Mouse (Mus musculus): ENCODE data around the gene Wwox. TPM values are rescaled to one million over a fixed set of nuclear protein-coding genes. Genes with fewer than 3 reads are reported as not detected.

Wwox gene
- polyA plus RNA-seq, 1 experiment from 2014 or later = 10.5 TPM

GRCm38 (mm10) chr8:115026201-115026600 lies 586.7 kb downstream of the Wwox start:
- H3K4me2 ChIP-seq (replicated peaks) = no peak overlapping the region
- no peak overlapping the region for H3K27ac ChIP-seq
- no peak overlapping the region for H3K9ac ChIP-seq
- no peaks in the 10 kb centered on the region for H3K36me3 ChIP-seq
- H3K4me1 ChIP-seq = no peaks in the 10 kb centered on the region
- no peak overlapping the region for H3K4me3 ChIP-seq
- H3K9me3 ChIP-seq = no peaks in the 10 kb centered on the region
- ATAC-seq (ENCODE audit: insufficient number of reproducible peaks, insufficient read depth, low FRiP score, low TSS enrichment) = no peak
- H3K27me3 ChIP-seq = no peaks in the 10 kb centered on the region
- 29% methylated on average over 7 of the region's 7 CpGs for WGBS

GRCm38 (mm10) chr8:115033194-115033593 lies 593.7 kb downstream of the Wwox start:
- Histone ChIP-seq H3K9ac (no peak overlapping the region), H3K4me2 (replicated peaks) (no peak overlapping the region), H3K27ac (no peak overlapping the region), H3K9me3 (no peaks in the 10 kb centered on the region), H3K4me3 (no peak overlapping the region), H3K4me1 (no peaks in the 10 kb centered on the region), H3K36me3 (no peaks in the 10 kb centered on the region), H3K27me3 (no peaks in the 10 kb centered on the region)
- 74% methylated on average over 1 of the region's 1 CpGs for WGBS
- no peak for ATAC-seq (ENCODE audit: insufficient number of reproducible peaks, insufficient read depth, low FRiP score, low TSS enrichment)

- no peaks in the 10 kb centered on the region for H3K36me3 ChIP-seq
- H3K27me3 ChIP-seq = no peaks in the 10 kb centered on the region
Observed at GRCm38 (mm10) chr8:115036016-115036415, 596.6 kb downstream of the Wwox start.

GRCm38 (mm10) chr8:115038426-115038825 lies 599.0 kb downstream of the Wwox start:
- no peaks in the 10 kb centered on the region for H3K9me3 ChIP-seq
- 22% methylated on average over 4 of the region's 4 CpGs for WGBS
- no peak for ATAC-seq (ENCODE audit: insufficient number of reproducible peaks, insufficient read depth, low FRiP score, low TSS enrichment)
- H3K4me3 ChIP-seq = no peak overlapping the region
- H3K27ac ChIP-seq = no peak overlapping the region
- H3K27me3 ChIP-seq = no peaks in the 10 kb centered on the region
- no peak overlapping the region for H3K4me2 ChIP-seq (replicated peaks)
- no peaks in the 10 kb centered on the region for H3K4me1 ChIP-seq
- H3K9ac ChIP-seq = no peak overlapping the region
- H3K36me3 ChIP-seq = no peaks in the 10 kb centered on the region

More at GRCm38 (mm10) chr8:115036016-115036415, 596.6 kb downstream of the Wwox start:
- Histone ChIP-seq H3K27ac (no peak overlapping the region), H3K9ac (no peak overlapping the region), H3K4me3 (no peak overlapping the region), H3K4me1 (no peaks in the 10 kb centered on the region), H3K4me2 (replicated peaks) (no peak overlapping the region), H3K9me3 (no peaks in the 10 kb centered on the region)
- 79% methylated on average over 9 of the region's 9 CpGs for WGBS
- ATAC-seq (ENCODE audit: insufficient number of reproducible peaks, insufficient read depth, low FRiP score, low TSS enrichment) = no peak

- H3K4me1 ChIP-seq = no peaks in the 10 kb centered on the region
- no peaks in the 10 kb centered on the region for H3K9me3 ChIP-seq
- H3K27ac ChIP-seq = no peak overlapping the region
- H3K4me2 ChIP-seq (replicated peaks) = no peak overlapping the region
- no peak overlapping the region for H3K9ac ChIP-seq
- ATAC-seq (ENCODE audit: insufficient number of reproducible peaks, insufficient read depth, low FRiP score, low TSS enrichment) = no peak
- no peaks in the 10 kb centered on the region for H3K27me3 ChIP-seq
- no peak overlapping the region for H3K4me3 ChIP-seq
- WGBS = 35% methylated on average over 7 of the region's 7 CpGs
- H3K36me3 ChIP-seq = no peaks in the 10 kb centered on the region
Observed at GRCm38 (mm10) chr8:115045746-115046145, 606.3 kb downstream of the Wwox start.

GRCm38 (mm10) chr8:115046496-115046895 lies 607.0 kb downstream of the Wwox start:
- Histone ChIP-seq H3K9me3 (no peaks in the 10 kb centered on the region), H3K4me1 (no peaks in the 10 kb centered on the region), H3K27me3 (no peaks in the 10 kb centered on the region), H3K27ac (no peak overlapping the region), H3K9ac (no peak overlapping the region), H3K4me2 (replicated peaks) (no peak overlapping the region), H3K4me3 (no peak overlapping the region), H3K36me3 (no peaks in the 10 kb centered on the region)
- WGBS = 48% methylated on average over 4 of the region's 4 CpGs
- no peak for ATAC-seq (ENCODE audit: insufficient number of reproducible peaks, insufficient read depth, low FRiP score, low TSS enrichment)

GRCm38 (mm10) chr8:115058193-115058835 lies 618.9 kb downstream of the Wwox start:
- ATAC-seq (ENCODE audit: insufficient number of reproducible peaks, insufficient read depth, low FRiP score, low TSS enrichment) = no peak
- Histone ChIP-seq H3K9me3 (no peaks in the 10 kb centered on the region), H3K9ac (no peak overlapping the region), H3K36me3 (no peaks in the 10 kb centered on the region), H3K4me3 (no peak overlapping the region), H3K27me3 (no peaks in the 10 kb centered on the region), H3K4me1 (no peaks in the 10 kb centered on the region), H3K27ac (peak overlapping the region; percentile 60), H3K4me2 (replicated peaks) (no peak overlapping the region)
- 85% methylated on average over 12 of the region's 12 CpGs for WGBS

GRCm38 (mm10) chr8:115063623-115064022 lies 624.2 kb downstream of the Wwox start:
- H3K27ac ChIP-seq = no peak overlapping the region
- H3K36me3 ChIP-seq = no peaks in the 10 kb centered on the region
- H3K27me3 ChIP-seq = no peaks in the 10 kb centered on the region
- WGBS = 91% methylated on average over 5 of the region's 5 CpGs
- H3K9me3 ChIP-seq = no peaks in the 10 kb centered on the region
- H3K4me3 ChIP-seq = no peak overlapping the region
- H3K4me2 ChIP-seq (replicated peaks) = no peak overlapping the region
- no peak for ATAC-seq (ENCODE audit: insufficient number of reproducible peaks, insufficient read depth, low FRiP score, low TSS enrichment)
- H3K4me1 ChIP-seq = no peaks in the 10 kb centered on the region
- H3K9ac ChIP-seq = no peak overlapping the region

- H3K9ac ChIP-seq = no peak overlapping the region
- H3K27me3 ChIP-seq = no peaks in the 10 kb centered on the region
- no peak overlapping the region for H3K27ac ChIP-seq
- H3K4me2 ChIP-seq (replicated peaks) = no peak overlapping the region
- H3K9me3 ChIP-seq = no peaks in the 10 kb centered on the region
- H3K4me3 ChIP-seq = no peak overlapping the region
- no peak for ATAC-seq (ENCODE audit: insufficient number of reproducible peaks, insufficient read depth, low FRiP score, low TSS enrichment)
- no peaks in the 10 kb centered on the region for H3K4me1 ChIP-seq
- no peaks in the 10 kb centered on the region for H3K36me3 ChIP-seq
- WGBS = 89% methylated on average over 15 of the region's 15 CpGs
Observed at GRCm38 (mm10) chr8:115064691-115065090, 625.2 kb downstream of the Wwox start.

GRCm38 (mm10) chr8:115065386-115065785 lies 625.9 kb downstream of the Wwox start:
- H3K27me3 ChIP-seq = no peaks in the 10 kb centered on the region
- no peak overlapping the region for H3K9ac ChIP-seq
- no peaks in the 10 kb centered on the region for H3K4me1 ChIP-seq
- no peak overlapping the region for H3K4me3 ChIP-seq
- no peaks in the 10 kb centered on the region for H3K36me3 ChIP-seq
- H3K9me3 ChIP-seq = no peaks in the 10 kb centered on the region
- no peak overlapping the region for H3K27ac ChIP-seq
- WGBS = 62% methylated on average over 7 of the region's 7 CpGs
- no peak overlapping the region for H3K4me2 ChIP-seq (replicated peaks)
- no peak for ATAC-seq (ENCODE audit: insufficient number of reproducible peaks, insufficient read depth, low FRiP score, low TSS enrichment)

GRCm38 (mm10) chr8:115066550-115067058 lies 627.1 kb downstream of the Wwox start:
- no peaks in the 10 kb centered on the region for H3K4me1 ChIP-seq
- no peak overlapping the region for H3K27ac ChIP-seq
- ATAC-seq (ENCODE audit: insufficient number of reproducible peaks, insufficient read depth, low FRiP score, low TSS enrichment) = no peak
- no peak overlapping the region for H3K4me2 ChIP-seq (replicated peaks)
- no peaks in the 10 kb centered on the region for H3K36me3 ChIP-seq
- no peaks in the 10 kb centered on the region for H3K9me3 ChIP-seq
- no peak overlapping the region for H3K4me3 ChIP-seq
- H3K27me3 ChIP-seq = no peaks in the 10 kb centered on the region
- 92% methylated on average over 8 of the region's 8 CpGs for WGBS
- H3K9ac ChIP-seq = no peak overlapping the region

GRCm38 (mm10) chr8:115068723-115069122 lies 629.3 kb downstream of the Wwox start:
- no peak overlapping the region for H3K4me3 ChIP-seq
- no peak for ATAC-seq (ENCODE audit: insufficient number of reproducible peaks, insufficient read depth, low FRiP score, low TSS enrichment)
- no peaks in the 10 kb centered on the region for H3K4me1 ChIP-seq
- H3K9me3 ChIP-seq = no peaks in the 10 kb centered on the region
- no peak overlapping the region for H3K9ac ChIP-seq
- no peaks in the 10 kb centered on the region for H3K27me3 ChIP-seq
- no peak overlapping the region for H3K27ac ChIP-seq
- H3K36me3 ChIP-seq = no peaks in the 10 kb centered on the region
- no peak overlapping the region for H3K4me2 ChIP-seq (replicated peaks)
- WGBS = 74% methylated on average over 5 of the region's 5 CpGs
